Mouse (Mus musculus) small intestine, adult 2 months (tissue): ENCODE results near the gene Hist3h2ba.

ENCODE experiments used
- CTCF ChIP-seq: fragments of 200-500 bp; IDR thresholded peaks from 2 replicates; pipeline ENCODE4 v1.5.1; 2012; ENCODE audit warnings: low read depth, mild to moderate bottlenecking, control low read depth, inconsistent platforms, low read length, moderate library complexity, mixed read lengths; ENCODE audit not compliant: insufficient replicate concordance, insufficient read length; ENCODE audit errors: extremely low read depth
- POLR2A ChIP-seq: fragments of 200-500 bp; IDR thresholded peaks from 2 replicates; pipeline ENCODE4 v1.6.1; 2012; ENCODE audit warnings: low read depth, mild to moderate bottlenecking, control low read depth, inconsistent platforms, low read length, moderate library complexity

DNA sequence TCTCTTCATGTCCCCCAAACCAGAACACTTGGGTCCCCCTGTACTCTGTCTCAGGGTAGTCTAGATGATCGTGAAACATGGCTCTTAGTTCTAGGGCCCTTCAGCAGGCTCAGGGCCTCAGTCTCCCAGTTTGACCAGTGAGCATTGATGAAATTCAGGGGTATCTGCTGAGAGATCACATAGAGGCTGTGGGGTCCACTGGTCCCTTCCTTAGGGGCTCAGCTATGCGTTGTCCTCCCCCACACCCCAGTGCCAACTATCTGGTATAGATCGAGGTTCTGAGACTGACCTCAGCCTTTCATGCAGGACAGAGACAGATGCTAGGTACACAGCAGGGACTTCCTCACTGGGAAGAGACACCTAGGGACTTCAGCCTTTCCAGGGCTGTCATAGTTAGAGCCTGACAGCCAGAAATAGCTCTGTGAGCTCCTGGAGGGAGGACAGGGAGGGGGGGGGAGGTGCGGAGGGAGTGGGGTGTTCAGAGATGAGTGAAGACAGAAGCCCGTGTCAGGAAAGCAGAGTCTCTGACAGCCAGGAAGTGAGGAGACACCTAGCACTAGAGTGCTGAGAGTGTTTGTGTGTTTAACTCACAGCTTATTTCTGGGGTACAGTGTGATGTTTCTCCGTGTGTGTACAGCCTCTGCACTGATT, 35.1 kb downstream of the Hist3h2ba start:
- TF ChIP-seq POLR2A, result no peak
- TF ChIP-seq CTCF, result no peak
